Comparison of ENCODE assay signal across 8 mouse cellular contexts in the genomic region with DNA sequence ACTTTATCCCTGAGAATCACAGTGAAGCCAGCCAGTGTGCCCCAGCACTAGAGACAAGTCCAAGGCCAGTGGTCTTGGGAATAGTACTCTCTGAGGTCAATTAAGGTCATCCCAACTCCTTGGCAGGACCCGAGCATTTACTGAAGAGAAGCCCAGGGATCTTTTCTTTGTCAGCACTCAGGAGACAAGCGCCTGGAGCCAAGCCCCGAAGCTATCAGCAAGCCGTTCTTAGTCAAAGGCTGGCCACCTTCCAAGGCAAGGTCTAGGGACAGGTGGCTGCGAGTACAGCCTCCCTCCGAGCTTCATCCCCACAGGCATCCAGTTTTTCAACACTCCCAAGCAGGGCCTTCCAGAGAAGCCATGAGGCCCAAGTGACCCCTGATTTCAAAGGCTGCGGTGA. TPM values are rescaled to one million over a fixed set of nuclear protein-coding genes. Genes with fewer than 3 reads are reported as not detected.
DNase-seq lines count a peak whose midpoint lies in the region; ATAC-seq lines count a peak whose summit lies in the region.
"Had no signal": no experiment of that assay in that cellular context is flagged by ENCODE, and none has a peak within 500 bp of the region (broad histone marks: within the 10 kb centered on the region; RNA-seq: fewer than 3 reads in every experiment).

No protein-coding gene starts in this region.

- no peaks in the 10 kb centered on the region for H3K9me3 ChIP-seq in midbrain, embryonic 14.5 days (ENCODE audit: control insufficient read depth, low read length)
- no peaks in the 10 kb centered on the region for H3K9me3 ChIP-seq in midbrain, embryonic 11.5 days (ENCODE audit: control insufficient read depth, low read length)
- H3K9me3 ChIP-seq: liver, embryonic 13.5 days had no signal

- no peak overlapping the region for H3K9ac ChIP-seq in midbrain, embryonic 14.5 days (replicated peaks; ENCODE audit: low read length)
- H3K9ac ChIP-seq in midbrain, embryonic 11.5 days (ENCODE audit: low read length): no peak overlapping the region
- H3K9ac ChIP-seq: liver, embryonic 13.5 days had no signal

- WGBS in midbrain, embryonic 14.5 days: 69% methylated on average over 7 of the region's 7 CpGs
- 79% methylated on average over 7 of the region's 7 CpGs for WGBS in midbrain, embryonic 11.5 days

- H3K4me3 ChIP-seq in midbrain, embryonic 14.5 days (replicated peaks; ENCODE audit: low read depth, low read length): no peak overlapping the region
- H3K4me3 ChIP-seq in midbrain, embryonic 11.5 days (ENCODE audit: low read depth, low read length): no peak overlapping the region
- H3K4me3 ChIP-seq: liver, embryonic 13.5 days had no signal

- H3K4me1 ChIP-seq in midbrain, embryonic 14.5 days (ENCODE audit: control insufficient read depth, insufficient read depth, low read length): no peaks in the 10 kb centered on the region
- H3K4me1 ChIP-seq in midbrain, embryonic 11.5 days (ENCODE audit: control insufficient read depth, insufficient read depth, low read length): no peaks in the 10 kb centered on the region
- H3K4me1 ChIP-seq: liver, embryonic 13.5 days had no signal

- intact Hi-C loops in heart, postnatal 10 days (cut with DNase I): loop anchor here (5.0 kb wide), 1 partner anchor 32 kb away; no protein-coding TSS in a partner anchor

- H3K27ac ChIP-seq in midbrain, embryonic 14.5 days (replicated peaks; ENCODE audit: low read depth, low read length): no peak overlapping the region
- no peak overlapping the region for H3K27ac ChIP-seq in midbrain, embryonic 11.5 days (ENCODE audit: low read depth, low read length)
- H3K27ac ChIP-seq: liver, embryonic 13.5 days had no signal

- H3K36me3 ChIP-seq in midbrain, embryonic 14.5 days (ENCODE audit: control insufficient read depth, insufficient read depth, low read length): no peaks in the 10 kb centered on the region
- no peaks in the 10 kb centered on the region for H3K36me3 ChIP-seq in midbrain, embryonic 11.5 days (ENCODE audit: control insufficient read depth, insufficient read depth, low read length)
- H3K36me3 ChIP-seq: liver, embryonic 13.5 days had no signal

- peak; percentile 38 for DNase-seq in midbrain, embryonic 14.5 days
- no peak for DNase-seq in midbrain, embryonic 11.5 days (ENCODE audit: low spot score, missing footprints)
- peak; percentile 87 to 90 for DNase-seq in cerebellum, postnatal 14 days
- peak; percentile 74 to 81 for DNase-seq in heart, postnatal 10 days
- DNase-seq in testis, postnatal 10 days (ENCODE audit: low spot score): peak; percentile 70
- DNase-seq in spleen, postnatal 4 days (ENCODE audit: low spot score in 2 of 2): no peak
- DNase-seq in layer of hippocampus, adult 18-20 months (ENCODE audit: low spot score in 2 of 2): no peak
- DNase-seq: liver, embryonic 13.5 days had no signal

- ATAC-seq in midbrain, embryonic 14.5 days (ENCODE audit: low FRiP score, low TSS enrichment): no peak
- no peak for ATAC-seq in midbrain, embryonic 11.5 days (ENCODE audit: low FRiP score)

- H3K27me3 ChIP-seq in midbrain, embryonic 14.5 days (ENCODE audit: control insufficient read depth, insufficient read depth, low read length): no peaks in the 10 kb centered on the region
- no peaks in the 10 kb centered on the region for H3K27me3 ChIP-seq in midbrain, embryonic 11.5 days (ENCODE audit: control insufficient read depth, insufficient read depth, low read length)
- H3K27me3 ChIP-seq: liver, embryonic 13.5 days had no signal

- no peak overlapping the region for H3K4me2 ChIP-seq in midbrain, embryonic 14.5 days (ENCODE audit: low read length)
- H3K4me2 ChIP-seq in midbrain, embryonic 11.5 days: no peak overlapping the region
- H3K4me2 ChIP-seq: liver, embryonic 13.5 days had no signal

RNA-seq across cellular contexts. Expression of a gene that starts 40.4 kb away (rescaled TPM):
- polyA plus RNA-seq in midbrain, embryonic 14.5 days (2014; fragmentation: Nextera tagmentation; extraction: Ambion mirVana): 46.4 and 59.4 TPM in 2 replicates
- 43.9 and 47.5 TPM in 2 replicates for polyA plus RNA-seq in midbrain, embryonic 11.5 days (2014; fragmentation: Nextera tagmentation; extraction: Ambion mirVana)
- total RNA-seq in heart, postnatal 10 days (2021): 10 to 100 TPM; 40.6 to 50.4 TPM
- 10 to 100 TPM; 49.3 to 56.0 TPM for total RNA-seq in layer of hippocampus, adult 18-20 months (2021)

Comparison
In these comparisons a context has a peak if more than half of its experiments do, and no peak if none do; other contexts are left out.
1. DNase-seq: peak in midbrain, embryonic 14.5 days (single experiment), cerebellum, postnatal 14 days (2 of 2), heart, postnatal 10 days (2 of 2) and testis, postnatal 10 days (single experiment); none in midbrain, embryonic 11.5 days (single experiment), spleen, postnatal 4 days (0 of 2) and layer of hippocampus, adult 18-20 months (0 of 2).